Mouse (Mus musculus) C2C12 (cell line): ENCODE measurements around the gene Smco2. TPM values are rescaled to one million over a fixed set of nuclear protein-coding genes. Genes with fewer than 3 reads are reported as not detected.

Experiments
- H3K27me3 ChIP-seq: one replicate; pipeline ENCODE4 v1.6.1; 2011; ENCODE audit not compliant: control insufficient read depth, insufficient read depth, insufficient read length
- H3K36me3 ChIP-seq: one replicate; pipeline ENCODE4 v1.6.1; 2011; ENCODE audit not compliant: control insufficient read depth, insufficient read depth
- H3K4me3 ChIP-seq: one replicate; pipeline ENCODE4 v1.5.1; 2011; ENCODE audit warnings: mild to moderate bottlenecking, control low read depth; ENCODE audit not compliant: poor library complexity, insufficient read depth, severe bottlenecking
- H3K79me2 ChIP-seq: one replicate; pipeline ENCODE4 v1.6.1; 2011; ENCODE audit not compliant: control insufficient read depth, insufficient read depth
- H3K79me3 ChIP-seq: one replicate; pipeline ENCODE4 v1.6.1; 2011; ENCODE audit warnings: low read depth, control low read depth
- H3ac ChIP-seq: one replicate; pipeline ENCODE3; 2011; ENCODE audit warnings: low read depth; ENCODE audit not compliant: control insufficient read depth, insufficient read length
- CEBPB ChIP-seq: IDR thresholded peaks from one replicate; pipeline ENCODE4 v1.6.1; 2011; ENCODE audit warnings: low read depth, mild to moderate bottlenecking, control low read depth, moderate library complexity
- CTCF ChIP-seq: IDR thresholded peaks from one replicate; pipeline ENCODE4 v1.5.1; 2011; ENCODE audit not compliant: control insufficient read depth, insufficient read depth, insufficient read length
- FOSL1 ChIP-seq: IDR thresholded peaks from one replicate; pipeline ENCODE4 v1.8.0; 2011; ENCODE audit warnings: mild to moderate bottlenecking, low read length; ENCODE audit not compliant: poor library complexity, insufficient read depth, severe bottlenecking
- MAX ChIP-seq: IDR thresholded peaks from one replicate; pipeline ENCODE4 v1.6.1; 2011; ENCODE audit warnings: mild to moderate bottlenecking, control low read depth
- MYOD1 ChIP-seq: IDR thresholded peaks from one replicate; pipeline ENCODE4 v1.6.1; 2011; ENCODE audit warnings: low read depth; ENCODE audit not compliant: control insufficient read depth, insufficient read length
- MYOG ChIP-seq: IDR thresholded peaks from one replicate; pipeline ENCODE4 v1.6.1; 2011; ENCODE audit not compliant: control insufficient read depth, insufficient read length; ENCODE audit errors: extremely low read depth
- USF1 ChIP-seq: IDR thresholded peaks from one replicate; pipeline ENCODE4 v1.6.1; 2011; ENCODE audit warnings: low read depth, mild to moderate bottlenecking, control low read depth, moderate library complexity
- polyA plus RNA-seq: library from polyadenylated mRNA; unstranded; fragments of >200 nt; fragmentation: generic; extraction: Trizol; gene quantifications from one replicate; pipeline ENCODE4 v1.2.1, GENCODE M21; 2012; ENCODE audit warnings: missing spikeins

Gene Smco2
- polyA plus RNA-seq, 1 experiment = not detected

GRCm38 (mm10) chr6:146838366-146838765 is 11.5 kb upstream of the Smco2 start:
- TF ChIP-seq MYOD1 = no peak
- TF ChIP-seq MYOG = no peak
- no peak for TF ChIP-seq USF1
- TF ChIP-seq FOSL1 = no peak
- no peak for TF ChIP-seq CTCF
- no peak for TF ChIP-seq MAX
- TF ChIP-seq CEBPB = no peak
- no peaks in the 10 kb centered on the region for H3K36me3 ChIP-seq
- no peak overlapping the region for H3K4me3 ChIP-seq
- no peaks in the 10 kb centered on the region for H3K27me3 ChIP-seq
- H3ac ChIP-seq = no peak overlapping the region
- no peaks in the 10 kb centered on the region for H3K79me2 ChIP-seq
- no peaks in the 10 kb centered on the region for H3K79me3 ChIP-seq

- H3K79me2 ChIP-seq = no peaks in the 10 kb centered on the region
- no peaks in the 10 kb centered on the region for H3K36me3 ChIP-seq
- TF ChIP-seq CEBPB (no peak), FOSL1 (no peak), USF1 (no peak), MAX (no peak), MYOG (no peak), MYOD1 (no peak)
- H3K79me3 ChIP-seq = no peaks in the 10 kb centered on the region
- no peak overlapping the region for H3K4me3 ChIP-seq
- no peaks in the 10 kb centered on the region for H3K27me3 ChIP-seq
- no peak overlapping the region for H3ac ChIP-seq
Observed at GRCm38 (mm10) chr6:146838863-146839262, 11.0 kb upstream of the Smco2 start.

- TF ChIP-seq CEBPB (no peak), MYOD1 (no peak), MYOG (no peak), MAX (no peak), FOSL1 (no peak), CTCF (no peak), USF1 (no peak)
- Histone ChIP-seq H3ac (no peak overlapping the region), H3K4me3 (no peak overlapping the region), H3K79me2 (no peaks in the 10 kb centered on the region), H3K36me3 (no peaks in the 10 kb centered on the region), H3K79me3 (no peaks in the 10 kb centered on the region), H3K27me3 (no peaks in the 10 kb centered on the region)
Observed at GRCm38 (mm10) chr6:146844867-146845266, 5.0 kb upstream of the Smco2 start.

GRCm38 (mm10) chr6:146845347-146845746 is 4.6 kb upstream of the Smco2 start:
- Histone ChIP-seq H3ac (no peak overlapping the region), H3K4me3 (no peak overlapping the region), H3K36me3 (no peaks in the 10 kb centered on the region), H3K79me3 (no peaks in the 10 kb centered on the region), H3K27me3 (no peaks in the 10 kb centered on the region), H3K79me2 (no peaks in the 10 kb centered on the region)
- TF ChIP-seq MAX (no peak), FOSL1 (no peak)

GRCm38 (mm10) chr6:146845961-146846750 is 3.7 kb upstream of the Smco2 start:
- TF ChIP-seq MYOG (no peak), MAX (no peak), CTCF (no peak), MYOD1 (no peak), USF1 (no peak), CEBPB (no peak), FOSL1 (no peak)
- H3K79me2 ChIP-seq = no peaks in the 10 kb centered on the region
- no peaks in the 10 kb centered on the region for H3K36me3 ChIP-seq
- H3ac ChIP-seq = no peak overlapping the region
- no peak overlapping the region for H3K4me3 ChIP-seq
- H3K27me3 ChIP-seq = no peaks in the 10 kb centered on the region
- no peaks in the 10 kb centered on the region for H3K79me3 ChIP-seq

GRCm38 (mm10) chr6:146847402-146847801 is 2.5 kb upstream of the Smco2 start:
- H3K27me3 ChIP-seq = no peaks in the 10 kb centered on the region
- no peaks in the 10 kb centered on the region for H3K79me3 ChIP-seq

More at GRCm38 (mm10) chr6:146847402-146847801, 2.5 kb upstream of the Smco2 start:
- Histone ChIP-seq H3K79me2 (no peaks in the 10 kb centered on the region), H3K36me3 (no peaks in the 10 kb centered on the region), H3ac (no peak overlapping the region), H3K4me3 (no peak overlapping the region)
- TF ChIP-seq CTCF = no peak
- no peak for TF ChIP-seq USF1
- TF ChIP-seq CEBPB = no peak
- TF ChIP-seq FOSL1 = no peak
